Mouse (Mus musculus): ENCODE measurements around the gene Gm37240.

DNA sequence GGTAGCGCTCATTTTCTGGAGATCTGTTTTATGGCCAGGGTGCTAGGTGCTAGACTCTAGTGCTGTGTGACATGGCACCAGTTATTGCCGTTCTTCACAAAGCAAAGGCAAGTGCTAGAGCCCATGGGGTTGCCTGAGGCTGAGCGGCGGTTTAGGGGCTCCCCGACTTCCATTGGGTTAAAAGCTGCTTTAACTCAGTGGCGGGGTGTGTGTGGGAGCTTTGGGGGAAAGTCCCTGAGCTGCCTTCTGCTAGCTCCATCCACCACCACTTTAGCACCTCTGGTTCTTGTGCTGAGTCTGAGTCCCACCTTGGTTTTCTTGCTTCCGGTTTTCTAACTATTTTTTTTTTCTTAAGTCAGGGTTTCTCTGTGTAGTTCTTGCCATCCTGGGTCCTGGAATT lies 1207.3 kb downstream of the Gm37240 start:
- no peak for TF ChIP-seq POLR2A (IDR thresholded peaks at IDR 0.05; ENCODE audit: low read depth, low read length)
- TF ChIP-seq CTCF (IDR thresholded peaks at IDR 0.05; ENCODE audit: borderline replicate concordance, insufficient read depth, low read length), result no peak
